Mouse (Mus musculus): Measurements from ENCODE around the gene Gnb5. TPM values are rescaled to one million over a fixed set of nuclear protein-coding genes. Genes with fewer than 3 reads are reported as not detected.

Gnb5 gene
- 1 to 10 TPM; 2.3 to 3.0 TPM for total RNA-seq (2023)

DNA sequence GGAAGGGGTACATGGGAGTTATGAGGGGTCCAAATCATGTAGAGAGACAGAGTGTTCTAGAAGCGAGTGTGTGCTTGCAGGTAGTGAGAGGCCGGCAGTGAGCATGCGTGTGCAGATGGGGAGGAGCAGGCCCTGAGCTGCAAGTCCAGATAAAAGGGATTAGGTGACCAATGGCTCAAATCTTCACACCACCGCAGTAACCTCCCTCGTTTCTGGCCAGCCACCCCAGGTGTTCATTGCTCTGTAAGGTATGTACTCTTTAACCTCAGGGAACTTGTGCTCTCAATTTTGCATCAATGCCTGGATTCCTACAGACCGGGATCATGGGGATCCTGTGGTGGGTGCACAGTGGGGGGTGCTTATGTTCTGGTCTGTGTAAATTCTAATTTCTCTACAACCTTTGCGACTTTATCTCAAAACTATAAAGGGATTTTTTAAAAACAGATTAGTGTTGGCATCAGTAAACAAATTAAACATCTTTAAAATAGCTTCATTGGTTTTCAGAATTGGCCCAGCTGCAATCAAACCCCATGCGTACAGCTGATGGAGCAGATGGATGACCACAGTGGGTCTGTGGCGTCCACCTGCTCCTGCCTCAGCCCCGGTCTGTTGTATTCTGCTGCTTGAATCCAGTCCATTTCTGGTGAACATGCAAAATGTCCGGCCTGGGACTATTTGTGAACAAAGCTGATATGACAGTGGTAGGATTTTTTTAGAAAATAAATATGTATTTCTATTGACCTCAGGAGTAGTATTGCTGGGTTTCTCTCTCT, at the start of gene Gnb5:
Gnb5 (plus strand) TSS at position 163 of the 773 bp plus-strand sequence.

DNA sequence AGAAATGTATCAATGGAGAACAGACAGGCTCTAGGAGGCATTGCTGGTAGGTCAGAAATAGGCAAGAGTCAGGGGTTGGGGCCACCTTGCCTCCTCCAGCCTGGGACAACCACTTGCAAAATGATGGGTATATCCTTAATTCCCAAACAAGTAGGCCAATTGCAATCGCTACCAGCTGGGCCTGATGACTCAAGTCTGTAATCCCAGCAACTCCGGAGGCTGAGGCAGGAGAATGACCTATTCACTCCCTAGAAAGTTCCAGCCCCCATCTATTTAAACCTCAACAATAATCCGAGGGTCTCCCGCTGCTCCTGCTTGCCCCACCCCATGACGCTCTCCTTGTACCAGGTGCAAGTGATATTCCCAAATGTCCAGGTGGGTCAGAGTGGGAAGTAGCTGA, 41.4 kb downstream of the Gnb5 start, which contains the start of gene Bcl2l10:
Bcl2l10 (plus strand) TSS at position 301 of the 400 bp plus-strand sequence.

Other genes with a start within 250 kb of the Gnb5 start
- gene Myo5a, start 235.3 kb upstream of the Gnb5 start, total RNA-seq (2023) = 10 to 100 TPM; 30.8 to 31.3 TPM
- 1 to 10 TPM in 1 of 2 experiments, under 1 TPM in 1; 0.33 to 1.9 TPM for gene Myo5c, start 74.3 kb upstream of the Gnb5 start, total RNA-seq (2023)
- gene Bcl2l10, start 41.5 kb downstream of the Gnb5 start, total RNA-seq (2023) = not detected
- gene Mapk6, start 103.7 kb downstream of the Gnb5 start, total RNA-seq (2023) = 10 to 100 TPM; 62.2 to 63.5 TPM
- gene Leo1, start 135.2 kb downstream of the Gnb5 start, total RNA-seq (2023) = 10 to 100 TPM; 19.4 to 20.8 TPM

Measured in T-cell, adult 66 days (primary cell).